Mouse (Mus musculus): ENCODE data around the gene Dscaml1. TPM values are rescaled to one million over a fixed set of nuclear protein-coding genes. Genes with fewer than 3 reads are reported as not detected.

Dscaml1 gene
- polyA plus RNA-seq, 1 experiment from 2014 or later, result 24.3 TPM

GRCm38 (mm10) chr9:45675931-45676330 lies 249.5 kb downstream of the Dscaml1 start:
- Histone ChIP-seq H3K27ac (ENCODE audit: low read depth, low read length) (peak overlapping the region; percentile 84), H3K9me3 (ENCODE audit: control insufficient read depth, low read length) (no peaks in the 10 kb centered on the region), H3K36me3 (ENCODE audit: control insufficient read depth, insufficient read depth, low read length) (no peaks in the 10 kb centered on the region), H3K4me1 (ENCODE audit: control insufficient read depth, insufficient read depth, low read length) (peaks cover 38% of the 10 kb centered on the region), H3K4me2 (ENCODE audit: low read depth, low read length) (no peak overlapping the region), H3K27me3 (ENCODE audit: control insufficient read depth, insufficient read depth, low read length) (no peaks in the 10 kb centered on the region), H3K9ac (replicated peaks; ENCODE audit: low read depth, low read length) (no peak overlapping the region), H3K4me3 (ENCODE audit: low read depth, low read length) (no peak overlapping the region)
- ATAC-seq (ENCODE audit: low read depth), result no peak
- WGBS, result 57% methylated on average over 9 of the region's 9 CpGs

GRCm38 (mm10) chr9:45676578-45676977 lies 250.2 kb downstream of the Dscaml1 start:
- H3K4me1 ChIP-seq (ENCODE audit: control insufficient read depth, insufficient read depth, low read length), result peaks cover 38% of the 10 kb centered on the region
- no peak overlapping the region for H3K4me2 ChIP-seq (ENCODE audit: low read depth, low read length)
- WGBS, result 15% methylated on average over 8 of the region's 8 CpGs
- H3K27ac ChIP-seq (ENCODE audit: low read depth, low read length), result peak overlapping the region; percentile 84
- no peaks in the 10 kb centered on the region for H3K9me3 ChIP-seq (ENCODE audit: control insufficient read depth, low read length)
- no peak overlapping the region for H3K9ac ChIP-seq (replicated peaks; ENCODE audit: low read depth, low read length)
- ATAC-seq (ENCODE audit: low read depth), result peak; percentile 56
- H3K36me3 ChIP-seq (ENCODE audit: control insufficient read depth, insufficient read depth, low read length), result no peaks in the 10 kb centered on the region
- no peak overlapping the region for H3K4me3 ChIP-seq (ENCODE audit: low read depth, low read length)
- H3K27me3 ChIP-seq (ENCODE audit: control insufficient read depth, insufficient read depth, low read length), result no peaks in the 10 kb centered on the region

- Histone ChIP-seq H3K4me2 (ENCODE audit: low read depth, low read length) (no peak overlapping the region), H3K9ac (replicated peaks; ENCODE audit: low read depth, low read length) (no peak overlapping the region)
Observed at GRCm38 (mm10) chr9:45677236-45677781, 250.9 kb downstream of the Dscaml1 start.

GRCm38 (mm10) chr9:45677952-45678663 lies 251.7 kb downstream of the Dscaml1 start:
- Histone ChIP-seq H3K36me3 (ENCODE audit: control insufficient read depth, insufficient read depth, low read length) (no peaks in the 10 kb centered on the region), H3K9me3 (ENCODE audit: control insufficient read depth, low read length) (no peaks in the 10 kb centered on the region), H3K27me3 (ENCODE audit: control insufficient read depth, insufficient read depth, low read length) (no peaks in the 10 kb centered on the region), H3K4me2 (ENCODE audit: low read depth, low read length) (no peak overlapping the region), H3K9ac (replicated peaks; ENCODE audit: low read depth, low read length) (no peak overlapping the region), H3K4me3 (ENCODE audit: low read depth, low read length) (no peak overlapping the region), H3K27ac (ENCODE audit: low read depth, low read length) (peak overlapping the region; percentile 84), H3K4me1 (ENCODE audit: control insufficient read depth, insufficient read depth, low read length) (peaks cover 38% of the 10 kb centered on the region)
- 49% methylated on average over 8 of the region's 8 CpGs for WGBS
- ATAC-seq (ENCODE audit: low read depth), result peak; percentile 22; the same call in 1 of the 2 replicates

More at GRCm38 (mm10) chr9:45677236-45677781, 250.9 kb downstream of the Dscaml1 start:
- H3K27me3 ChIP-seq (ENCODE audit: control insufficient read depth, insufficient read depth, low read length), result no peaks in the 10 kb centered on the region
- peaks cover 38% of the 10 kb centered on the region for H3K4me1 ChIP-seq (ENCODE audit: control insufficient read depth, insufficient read depth, low read length)
- peak; percentile 59 for ATAC-seq (ENCODE audit: low read depth)
- 12% methylated on average over 12 of the region's 12 CpGs for WGBS
- H3K36me3 ChIP-seq (ENCODE audit: control insufficient read depth, insufficient read depth, low read length), result no peaks in the 10 kb centered on the region
- H3K9me3 ChIP-seq (ENCODE audit: control insufficient read depth, low read length), result no peaks in the 10 kb centered on the region
- H3K27ac ChIP-seq (ENCODE audit: low read depth, low read length), result peak overlapping the region; percentile 84
- H3K4me3 ChIP-seq (ENCODE audit: low read depth, low read length), result no peak overlapping the region

GRCm38 (mm10) chr9:45678664-45679026 lies 252.2 kb downstream of the Dscaml1 start:
- no peak for ATAC-seq (ENCODE audit: low read depth)
- no peak overlapping the region for H3K4me2 ChIP-seq (ENCODE audit: low read depth, low read length)
- peaks cover 38% of the 10 kb centered on the region for H3K4me1 ChIP-seq (ENCODE audit: control insufficient read depth, insufficient read depth, low read length)
- no peak overlapping the region for H3K9ac ChIP-seq (replicated peaks; ENCODE audit: low read depth, low read length)
- 63% methylated on average over 4 of the region's 4 CpGs for WGBS
- H3K27ac ChIP-seq (ENCODE audit: low read depth, low read length), result peak overlapping the region; percentile 84
- H3K4me3 ChIP-seq (ENCODE audit: low read depth, low read length), result no peak overlapping the region
- H3K9me3 ChIP-seq (ENCODE audit: control insufficient read depth, low read length), result no peaks in the 10 kb centered on the region
- H3K36me3 ChIP-seq (ENCODE audit: control insufficient read depth, insufficient read depth, low read length), result no peaks in the 10 kb centered on the region
- no peaks in the 10 kb centered on the region for H3K27me3 ChIP-seq (ENCODE audit: control insufficient read depth, insufficient read depth, low read length)

GRCm38 (mm10) chr9:45682461-45682998 lies 256.1 kb downstream of the Dscaml1 start:
- no peak overlapping the region for H3K4me3 ChIP-seq (ENCODE audit: low read depth, low read length)
- no peak overlapping the region for H3K9ac ChIP-seq (replicated peaks; ENCODE audit: low read depth, low read length)
- 46% methylated on average over 11 of the region's 11 CpGs for WGBS
- H3K9me3 ChIP-seq (ENCODE audit: control insufficient read depth, low read length), result no peaks in the 10 kb centered on the region
- no peaks in the 10 kb centered on the region for H3K27me3 ChIP-seq (ENCODE audit: control insufficient read depth, insufficient read depth, low read length)
- H3K27ac ChIP-seq (ENCODE audit: low read depth, low read length), result no peak overlapping the region
- peaks cover 15% of the 10 kb centered on the region for H3K4me1 ChIP-seq (ENCODE audit: control insufficient read depth, insufficient read depth, low read length)
- no peak overlapping the region for H3K4me2 ChIP-seq (ENCODE audit: low read depth, low read length)
- no peak for ATAC-seq (ENCODE audit: low read depth)
- H3K36me3 ChIP-seq (ENCODE audit: control insufficient read depth, insufficient read depth, low read length), result no peaks in the 10 kb centered on the region; the same call in 1 of the 2 replicates

- H3K9me3 ChIP-seq (ENCODE audit: control insufficient read depth, low read length), result no peaks in the 10 kb centered on the region
- peaks cover 17% of the 10 kb centered on the region for H3K4me1 ChIP-seq (ENCODE audit: control insufficient read depth, insufficient read depth, low read length)
- H3K4me3 ChIP-seq (ENCODE audit: low read depth, low read length), result no peak overlapping the region
- H3K36me3 ChIP-seq (ENCODE audit: control insufficient read depth, insufficient read depth, low read length), result no peaks in the 10 kb centered on the region
- 17% methylated on average over 10 of the region's 10 CpGs for WGBS
- ATAC-seq (ENCODE audit: low read depth), result peak; percentile 74; the same call in 1 of the 2 replicates
- 0 out of 2 replicates have a peak overlapping the region, but pooled peaks have one; percentile 21 for H3K9ac ChIP-seq (replicated peaks; ENCODE audit: low read depth, low read length)
- no peaks in the 10 kb centered on the region for H3K27me3 ChIP-seq (ENCODE audit: control insufficient read depth, insufficient read depth, low read length)
- H3K4me2 ChIP-seq (ENCODE audit: low read depth, low read length), result no peak overlapping the region
- H3K27ac ChIP-seq (ENCODE audit: low read depth, low read length), result peak overlapping the region; percentile 72
Observed at GRCm38 (mm10) chr9:45693424-45694237, 267.2 kb downstream of the Dscaml1 start.

- WGBS, result 31% methylated on average over 2 of the region's 2 CpGs
Observed at GRCm38 (mm10) chr9:45694256-45694655, 267.8 kb downstream of the Dscaml1 start.

More at GRCm38 (mm10) chr9:45694256-45694655, 267.8 kb downstream of the Dscaml1 start:
- Histone ChIP-seq H3K27ac (ENCODE audit: low read depth, low read length) (peak overlapping the region; percentile 72; the same call in 1 of the 2 replicates), H3K4me2 (ENCODE audit: low read depth, low read length) (no peak overlapping the region), H3K36me3 (ENCODE audit: control insufficient read depth, insufficient read depth, low read length) (no peaks in the 10 kb centered on the region), H3K9me3 (ENCODE audit: control insufficient read depth, low read length) (no peaks in the 10 kb centered on the region), H3K27me3 (ENCODE audit: control insufficient read depth, insufficient read depth, low read length) (no peaks in the 10 kb centered on the region), H3K4me1 (ENCODE audit: control insufficient read depth, insufficient read depth, low read length) (peaks cover 17% of the 10 kb centered on the region), H3K4me3 (ENCODE audit: low read depth, low read length) (no peak overlapping the region), H3K9ac (replicated peaks; ENCODE audit: low read depth, low read length) (0 out of 2 replicates have a peak overlapping the region, but pooled peaks have one; percentile 21)
- no peak for ATAC-seq (ENCODE audit: low read depth)
